Mouse (Mus musculus) B cell, adult (primary cell): Measurements from ENCODE around the gene Ube2q2. TPM values are rescaled to one million over a fixed set of nuclear protein-coding genes. Genes with fewer than 3 reads are reported as not detected.

Experiments used
- total RNA-seq: library from RNA; stranded (reverse); gene quantifications from 4 replicates; pipeline ENCODE4 v1.2.4, GENCODE M21; 2023; ENCODE audit not compliant: inconsistent age

The Ube2q2 gene
- total RNA-seq, result 31.4 to 32.6 TPM (median 32.3 TPM) in 4 replicates

DNA sequence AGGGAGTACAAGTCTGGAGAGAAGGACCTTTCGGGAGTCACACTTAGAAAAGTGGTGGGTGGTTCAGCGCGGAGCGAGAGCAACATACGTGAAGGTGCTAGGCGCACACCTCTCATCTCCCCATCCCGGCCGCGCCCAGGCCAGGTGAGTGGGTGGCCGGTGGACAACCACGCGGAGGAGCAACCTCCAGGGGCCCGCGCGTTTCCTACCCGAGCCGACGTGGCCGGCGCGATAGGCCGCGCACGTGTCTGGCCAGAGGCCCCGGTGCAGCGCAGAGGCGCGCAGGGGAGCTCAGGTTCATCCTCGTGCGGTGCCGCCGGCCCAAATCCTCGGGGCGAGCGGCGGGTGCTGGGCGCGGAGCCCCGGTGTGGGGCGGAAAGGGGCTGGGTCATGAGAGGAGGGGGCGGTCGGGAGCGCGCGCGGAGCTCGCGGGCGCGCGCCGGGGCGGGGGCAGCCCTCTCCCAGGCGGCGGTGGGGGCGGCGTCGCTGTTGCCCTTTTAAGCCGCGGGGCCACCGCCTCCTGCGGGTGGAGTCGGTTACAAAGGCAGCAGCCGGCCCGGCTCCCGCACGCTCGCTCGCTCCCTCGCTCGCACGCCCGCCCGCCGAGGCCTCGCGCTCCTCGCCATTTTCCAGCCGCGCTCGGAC, at the start of gene Ube2q2:
Gene Ube2q2 (plus strand): TSS at position 1 of the 645 bp plus-strand sequence.

DNA sequence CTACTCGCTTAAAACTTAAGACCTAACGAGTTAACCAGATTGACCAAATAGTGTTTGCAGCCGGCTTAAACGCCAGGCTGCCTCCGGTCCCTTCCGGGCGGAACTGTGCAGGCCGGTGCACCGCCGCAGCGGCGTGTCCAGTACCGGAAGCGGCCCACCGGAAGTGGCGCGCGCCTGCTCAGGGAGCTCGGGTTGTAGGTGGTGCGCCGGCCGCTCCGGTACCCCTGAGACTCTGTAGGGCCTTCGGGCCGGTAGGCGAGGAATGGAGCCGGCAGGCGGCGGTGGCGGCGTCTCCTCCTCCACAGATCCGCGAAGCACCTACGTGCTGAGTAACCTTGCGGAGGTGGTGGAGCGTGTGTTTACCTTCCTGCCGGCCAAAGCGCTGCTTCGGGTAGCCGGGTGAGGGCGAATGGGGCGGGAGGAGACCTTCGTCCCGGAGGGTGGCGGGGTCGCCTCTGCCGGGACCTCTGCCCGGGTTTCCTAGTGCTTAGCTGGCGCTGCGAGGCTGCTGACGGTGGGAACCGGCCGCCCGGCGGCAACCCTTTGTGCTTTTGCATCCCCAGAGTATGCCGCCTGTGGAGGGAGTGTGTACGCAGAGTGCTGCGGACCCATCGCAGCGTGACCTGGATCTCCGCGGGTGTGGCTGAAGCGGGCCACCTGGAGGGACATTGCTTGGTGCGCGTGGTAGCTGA, 60.3 kb downstream of the Ube2q2 start, which contains the start of gene Fbxo22:
Gene Fbxo22 (plus strand): TSS at position 136 of the 692 bp plus-strand sequence.

Other genes starting within 250 kb of the Ube2q2 start
- gene Hykk, start 231.6 kb upstream of the Ube2q2 start, total RNA-seq, result 0.90 to 1.3 TPM (median 1.2 TPM) in 4 replicates
- 90.9 to 104 TPM (median 94.0 TPM) in 4 replicates for gene Psma4, start 198.1 kb upstream of the Ube2q2 start, total RNA-seq
- gene AY074887, start 197.9 kb upstream of the Ube2q2 start, total RNA-seq, result 0.71 to 1.2 TPM in 2 of 4 replicates, not detected in the others
- gene Chrna5, start 168.0 kb upstream of the Ube2q2 start, total RNA-seq, result not detected in 4 replicates
- gene Chrna3, start 122.3 kb upstream of the Ube2q2 start, total RNA-seq, result not detected in 4 replicates
- gene Chrnb4, start 100.1 kb upstream of the Ube2q2 start, total RNA-seq, result not detected in 4 replicates
- gene Fbxo22, start 60.1 kb downstream of the Ube2q2 start, total RNA-seq, result 44.0 to 47.7 TPM (median 46.0 TPM) in 4 replicates
- gene Nrg4, start 178.0 kb downstream of the Ube2q2 start, total RNA-seq, result 0.55 to 1.4 TPM (median 0.98 TPM) in 4 replicates
- not detected in 4 replicates for gene Tmem266, start 178.1 kb downstream of the Ube2q2 start, total RNA-seq